Mouse (Mus musculus) heart, postnatal 14 days (tissue): ENCODE measurements around the gene Ercc6. TPM values are rescaled to one million over a fixed set of nuclear protein-coding genes. Genes with fewer than 3 reads are reported as not detected.

Experiments
- total RNA-seq, 2 experiments: library from RNA; stranded (reverse); gene quantifications; 2 replicates each; pipeline ENCODE4 v1.2.3; 2021

Gene Ercc6
- total RNA-seq, 2 experiments from 2014 or later: 6.0 to 6.1 TPM

Other genes starting within 250 kb of the Ercc6 start
- 10 to 100 TPM; 38.5 to 42.8 TPM for gene Ogdhl, start 191.5 kb upstream of the Ercc6 start, total RNA-seq
- not detected for gene 1700024G13Rik, start 125.1 kb upstream of the Ercc6 start, total RNA-seq
- not detected for gene Slc18a3, start 48.7 kb upstream of the Ercc6 start, total RNA-seq
- gene Chat, start 47.5 kb upstream of the Ercc6 start, total RNA-seq: not detected
- gene Prrxl1, start 85.9 kb downstream of the Ercc6 start, total RNA-seq: not detected
- gene 3425401B19Rik, start 171.8 kb downstream of the Ercc6 start, total RNA-seq: 10 to 100 TPM; 82.3 to 85.2 TPM